Mouse (Mus musculus) lung, adult 2 months (tissue): Measurements from ENCODE around the gene Nudcd3. TPM values are rescaled to one million over a fixed set of nuclear protein-coding genes. Genes with fewer than 3 reads are reported as not detected.
"Not testable (repeated sequence)": the region's sequence is repeated elsewhere in the genome, so short reads cannot be mapped to it uniquely, and the experiment has no call there.

Experiments used
- DNase-seq: peaks from one replicate; pipeline ENCODE4 v3.0.0; 2022
- H3K4me1 ChIP-seq: fragments of 200-500 bp; 2 replicates; pipeline ENCODE4 v1.6.1; 2011; ENCODE audit warnings: low read length; ENCODE audit not compliant: control insufficient read depth, insufficient read depth
- H3K4me3 ChIP-seq: fragments of 200-500 bp; replicated peaks from 2 replicates; pipeline ENCODE3; 2011; ENCODE audit warnings: low read depth, mild to moderate bottlenecking, control low read depth, low read length; ENCODE audit errors: extremely low read depth
- CTCF ChIP-seq: fragments of 200-500 bp; IDR thresholded peaks from 2 replicates; pipeline ENCODE4 v1.5.1; 2011; ENCODE audit warnings: mild to moderate bottlenecking, low read length, control low read depth; ENCODE audit not compliant: insufficient read depth
- POLR2A ChIP-seq: fragments of 200-500 bp; IDR thresholded peaks from 2 replicates; pipeline ENCODE4 v1.6.1; 2011; ENCODE audit warnings: low read depth, mild to moderate bottlenecking, control low read depth, low read length, borderline replicate concordance; ENCODE audit errors: extremely low read depth
- WGBS: fragments of 180-500 bp; shearing (Covaris S2); methylation state at CpG from one replicate; pipeline ENCODE4 v1.1.7; 2018; 5-methylcytosine and 5-hydroxymethylcytosine counted together
- polyA plus RNA-seq: library from polyadenylated mRNA; depleted of rRNA; stranded (reverse); fragments of >200 nt; gene quantifications from 2 replicates; pipeline ENCODE4 v1.2.3, GENCODE M21; 2012

Nudcd3 gene
- polyA plus RNA-seq, 1 experiment = 52.9 TPM

- TF ChIP-seq CTCF = no peak
- no peak for TF ChIP-seq POLR2A
- Histone ChIP-seq H3K4me3 (no peak overlapping the region), H3K4me1 (no peaks in the 10 kb centered on the region)
- no peak for DNase-seq
Measured at GRCm38 (mm10) chr11:6109990-6110389, 90.2 kb downstream of the Nudcd3 start.

GRCm38 (mm10) chr11:6108296-6108695 is 91.9 kb downstream of the Nudcd3 start:
- no peak overlapping the region for H3K4me3 ChIP-seq
- H3K4me1 ChIP-seq = no peaks in the 10 kb centered on the region
- WGBS = 94% methylated on average over 5 of the region's 5 CpGs
- no peak for DNase-seq
- no peak for TF ChIP-seq POLR2A

- no peak for TF ChIP-seq CTCF
- no peak for TF ChIP-seq POLR2A
- DNase-seq = no peak
- Histone ChIP-seq H3K4me3 (no peak overlapping the region), H3K4me1 (no peaks in the 10 kb centered on the region)
- 74% methylated on average over 3 of the region's 3 CpGs for WGBS
Measured at GRCm38 (mm10) chr11:6107722-6108121, 92.5 kb downstream of the Nudcd3 start.

GRCm38 (mm10) chr11:6104734-6105133 is 95.5 kb downstream of the Nudcd3 start:
- 88% methylated on average over 5 of the region's 5 CpGs for WGBS
- no peaks in the 10 kb centered on the region for H3K4me1 ChIP-seq
- no peak overlapping the region for H3K4me3 ChIP-seq
- no peak for DNase-seq
- TF ChIP-seq POLR2A (no peak), CTCF (no peak)

GRCm38 (mm10) chr11:6096637-6097036 is 103.6 kb downstream of the Nudcd3 start:
- not testable (repeated sequence) for H3K4me3 ChIP-seq, H3K4me1 ChIP-seq, DNase-seq
- WGBS = 83% methylated on average over 3 of the region's 3 CpGs

GRCm38 (mm10) chr11:6086991-6087390 is 113.2 kb downstream of the Nudcd3 start:
- WGBS = 53% methylated on average over 4 of the region's 4 CpGs
- no peaks in the 10 kb centered on the region for H3K4me1 ChIP-seq
- no peak for DNase-seq
- H3K4me3 ChIP-seq = no peak overlapping the region
- TF ChIP-seq CTCF (no peak), POLR2A (no peak)

- WGBS = 83% methylated on average over 2 of the region's 2 CpGs
- DNase-seq = no peak
- Histone ChIP-seq H3K4me3 (no peak overlapping the region), H3K4me1 (no peaks in the 10 kb centered on the region)
- no peak for TF ChIP-seq CTCF
- TF ChIP-seq POLR2A = no peak
Measured at GRCm38 (mm10) chr11:6078737-6079136, 121.5 kb downstream of the Nudcd3 start.

- no peak for DNase-seq
- TF ChIP-seq POLR2A (no peak), CTCF (no peak)
- no peaks in the 10 kb centered on the region for H3K4me1 ChIP-seq
- 66% methylated on average over 8 of the region's 8 CpGs for WGBS
- no peak overlapping the region for H3K4me3 ChIP-seq
Measured at GRCm38 (mm10) chr11:6075618-6076066, 124.6 kb downstream of the Nudcd3 start.

GRCm38 (mm10) chr11:6068181-6068957 is 131.8 kb downstream of the Nudcd3 start:
- Histone ChIP-seq H3K4me3 (no peak overlapping the region), H3K4me1 (no peaks in the 10 kb centered on the region)
- TF ChIP-seq CTCF = no peak
- TF ChIP-seq POLR2A = no peak
- DNase-seq = no peak
- 9% methylated on average over 19 of the region's 19 CpGs for WGBS

- 49% methylated on average over 9 of the region's 9 CpGs for WGBS
- TF ChIP-seq POLR2A (no peak), CTCF (no peak)
- H3K4me1 ChIP-seq = no peaks in the 10 kb centered on the region
- no peak for DNase-seq
- no peak overlapping the region for H3K4me3 ChIP-seq
Measured at GRCm38 (mm10) chr11:6067160-6067559, 133.1 kb downstream of the Nudcd3 start.
